Mouse (Mus musculus) stomach, embryonic 14.5 days (tissue): ENCODE data around the gene Sgsm1. TPM values are rescaled to one million over a fixed set of nuclear protein-coding genes. Genes with fewer than 3 reads are reported as not detected.
"Not testable (repeated sequence)": the region's sequence is repeated elsewhere in the genome, so short reads cannot be mapped to it uniquely, and the experiment has no call there.

Experiments
- ATAC-seq: fragments of 200-750 bp; cut with Nextera tagmentation; 2 replicates; pipeline ENCODE4 v1.8.0; 2017; ENCODE audit warnings: low read depth, moderate TSS enrichment; ENCODE audit not compliant: insufficient number of reproducible peaks, insufficient read depth, low FRiP score
- H3K27ac ChIP-seq: fragments of 300-500 bp; sonication (generic); 2 replicates; pipeline ENCODE4 v1.5.1; 2014; ENCODE audit warnings: mild to moderate bottlenecking, low read length, moderate library complexity, mixed read lengths
- H3K27me3 ChIP-seq: fragments of 300-500 bp; sonication (generic); 2 replicates; pipeline ENCODE4 v1.6.1; 2014; ENCODE audit warnings: low read length, control low read depth, mixed read lengths; ENCODE audit not compliant: control insufficient read depth, insufficient read depth
- H3K36me3 ChIP-seq: fragments of 300-500 bp; sonication (generic); 2 replicates; pipeline ENCODE4 v1.6.1; 2014; ENCODE audit warnings: mild to moderate bottlenecking, control low read depth, low read length, moderate library complexity, mixed read lengths; ENCODE audit not compliant: control insufficient read depth, insufficient read depth
- H3K4me1 ChIP-seq: fragments of 300-500 bp; sonication (generic); 2 replicates; pipeline ENCODE4 v1.6.1; 2014; ENCODE audit warnings: low read length, control low read depth, mixed read lengths; ENCODE audit not compliant: control insufficient read depth, insufficient read depth
- H3K4me2 ChIP-seq: fragments of 300-500 bp; sonication (generic); replicated peaks from 2 replicates; pipeline ENCODE4 v1.6.1; 2014; ENCODE audit warnings: low read depth, low read length, control low read depth
- H3K4me3 ChIP-seq: fragments of 300-500 bp; sonication (generic); 2 replicates; pipeline ENCODE4 v1.5.1; 2014; ENCODE audit warnings: low read depth, low read length, control low read depth
- H3K9ac ChIP-seq: fragments of 300-500 bp; sonication (generic); replicated peaks from 2 replicates; pipeline ENCODE4 v1.6.1; 2014; ENCODE audit warnings: low read depth, mild to moderate bottlenecking, control low read depth, low read length, moderate library complexity, mixed read lengths
- H3K9me3 ChIP-seq: fragments of 300-500 bp; sonication (generic); 2 replicates; pipeline ENCODE4 v1.6.1; 2016; ENCODE audit warnings: low read depth, low read length, control low read depth; ENCODE audit not compliant: control insufficient read depth
- WGBS: fragments of 180-500 bp; shearing (Covaris S2); extraction: QIAGEN DNeasy Blood & Tissue Kit; methylation state at CpG from one replicate; pipeline ENCODE4 v1.1.7; 2014; 5-methylcytosine and 5-hydroxymethylcytosine counted together
- polyA plus RNA-seq: library from polyadenylated mRNA; unstranded; fragments of >200 nt; fragmentation: Nextera tagmentation; extraction: Ambion mirVana; gene quantifications from 2 replicates; pipeline ENCODE4 v1.2.1, GENCODE M21; 2014

The Sgsm1 gene
- polyA plus RNA-seq, 1 experiment from 2014 or later = 6.4 TPM

DNA sequence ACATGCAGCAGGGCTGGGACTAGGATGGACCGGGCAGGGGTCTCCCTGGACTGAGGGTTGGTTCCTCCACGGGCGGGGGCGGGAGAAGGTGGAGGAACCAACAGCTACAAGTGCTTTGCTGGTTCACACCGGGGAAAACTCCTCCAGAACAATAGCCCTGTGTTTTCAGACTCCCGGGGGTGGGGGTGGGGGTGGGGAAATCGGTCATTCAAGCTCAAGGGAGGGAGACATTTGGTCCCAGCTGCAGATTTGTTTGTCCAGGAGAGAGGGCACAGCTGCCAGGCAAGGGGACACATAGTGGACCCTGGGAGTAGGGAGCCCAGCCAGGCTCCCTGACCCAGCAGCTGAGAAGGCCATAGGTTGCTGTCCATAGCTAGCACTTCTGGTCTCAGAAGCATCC is 38.6 kb upstream of the Sgsm1 start:
- no peak overlapping the region for H3K27ac ChIP-seq
- H3K27me3 ChIP-seq = peaks cover 15% of the 10 kb centered on the region; the same call in 1 of the 2 replicates
- no peak overlapping the region for H3K4me2 ChIP-seq
- no peak overlapping the region for H3K4me3 ChIP-seq
- ATAC-seq = no peak
- 13% methylated on average over 7 of the region's 7 CpGs for WGBS
- no peaks in the 10 kb centered on the region for H3K4me1 ChIP-seq
- H3K9me3 ChIP-seq = no peaks in the 10 kb centered on the region
- no peaks in the 10 kb centered on the region for H3K36me3 ChIP-seq
- no peak overlapping the region for H3K9ac ChIP-seq

DNA sequence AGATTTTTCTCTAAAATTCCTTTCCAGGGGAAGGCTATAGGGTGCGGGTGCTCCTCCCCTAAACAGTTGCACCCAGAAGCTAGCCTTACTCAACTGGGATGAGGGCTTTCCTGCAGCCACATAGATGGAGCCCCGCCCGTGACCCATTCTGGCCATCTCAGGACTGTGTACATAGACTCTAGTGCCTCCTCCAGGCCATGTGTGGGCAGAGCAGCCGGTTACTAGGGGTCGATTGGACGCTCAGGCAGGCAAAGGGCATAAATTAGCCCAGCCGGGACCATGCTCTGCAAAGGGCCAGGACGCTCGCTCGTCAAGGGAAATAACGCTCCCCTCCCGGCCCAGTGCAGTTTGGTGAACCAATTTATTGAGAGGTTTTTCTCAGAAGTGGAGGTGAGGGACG is 38.0 kb upstream of the Sgsm1 start:
- no peak overlapping the region for H3K9ac ChIP-seq
- H3K36me3 ChIP-seq = no peaks in the 10 kb centered on the region
- no peaks in the 10 kb centered on the region for H3K9me3 ChIP-seq
- WGBS = 24% methylated on average over 13 of the region's 13 CpGs
- no peak overlapping the region for H3K4me3 ChIP-seq
- H3K27ac ChIP-seq = no peak overlapping the region
- H3K27me3 ChIP-seq = peaks cover 15% of the 10 kb centered on the region; the same call in 1 of the 2 replicates
- no peak; the same call in 1 of the 2 replicates for ATAC-seq
- H3K4me1 ChIP-seq = no peaks in the 10 kb centered on the region
- H3K4me2 ChIP-seq = no peak overlapping the region

DNA sequence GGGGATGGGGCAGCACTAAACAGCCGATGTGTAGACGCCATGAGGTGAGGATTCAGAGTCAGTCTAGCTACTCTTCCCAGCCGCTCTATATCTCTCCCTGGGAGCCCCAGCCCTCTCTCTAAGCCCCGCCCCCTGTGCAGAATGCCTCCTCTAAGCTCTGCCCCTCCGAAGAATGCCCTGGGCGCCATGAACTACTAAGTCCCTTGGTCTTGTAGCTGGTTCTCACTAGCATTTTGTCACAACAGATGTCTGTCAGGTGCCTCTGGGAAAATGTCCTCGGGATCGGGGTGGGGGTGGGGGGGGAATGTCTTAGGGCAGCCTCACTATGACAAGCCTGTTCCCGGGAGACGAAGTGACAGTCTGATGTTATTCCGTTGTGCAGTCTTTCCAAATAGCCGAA is 37.0 kb upstream of the Sgsm1 start:
- no peak overlapping the region for H3K4me2 ChIP-seq
- WGBS = 37% methylated on average over 12 of the region's 12 CpGs
- H3K36me3 ChIP-seq = no peaks in the 10 kb centered on the region
- no peaks in the 10 kb centered on the region for H3K4me1 ChIP-seq
- H3K9ac ChIP-seq = no peak overlapping the region
- H3K4me3 ChIP-seq = no peak overlapping the region
- no peaks in the 10 kb centered on the region for H3K9me3 ChIP-seq
- H3K27me3 ChIP-seq = peaks cover 15% of the 10 kb centered on the region; the same call in 1 of the 2 replicates
- H3K27ac ChIP-seq = no peak overlapping the region
- ATAC-seq = no peak

DNA sequence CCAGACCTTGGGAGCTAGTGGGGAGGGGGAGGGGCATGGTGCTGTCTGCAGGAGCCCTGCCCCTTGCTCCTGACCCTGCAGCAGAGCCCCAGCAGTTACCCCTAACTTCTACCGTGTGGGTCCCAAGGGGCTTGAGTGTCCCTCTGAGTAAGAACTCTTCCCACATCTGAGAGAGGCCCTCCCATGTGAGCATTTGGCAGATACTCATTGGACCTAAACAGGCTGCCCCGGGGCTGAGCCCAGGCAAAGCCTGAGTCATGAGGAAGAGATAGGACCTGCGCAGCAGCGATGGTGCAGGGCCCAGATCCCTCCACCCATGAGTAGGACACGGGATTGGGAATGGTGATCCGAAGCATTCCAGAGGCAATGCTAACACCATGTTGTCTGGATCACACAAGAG is 36.1 kb upstream of the Sgsm1 start:
- 46% methylated on average over 6 of the region's 6 CpGs for WGBS

DNA sequence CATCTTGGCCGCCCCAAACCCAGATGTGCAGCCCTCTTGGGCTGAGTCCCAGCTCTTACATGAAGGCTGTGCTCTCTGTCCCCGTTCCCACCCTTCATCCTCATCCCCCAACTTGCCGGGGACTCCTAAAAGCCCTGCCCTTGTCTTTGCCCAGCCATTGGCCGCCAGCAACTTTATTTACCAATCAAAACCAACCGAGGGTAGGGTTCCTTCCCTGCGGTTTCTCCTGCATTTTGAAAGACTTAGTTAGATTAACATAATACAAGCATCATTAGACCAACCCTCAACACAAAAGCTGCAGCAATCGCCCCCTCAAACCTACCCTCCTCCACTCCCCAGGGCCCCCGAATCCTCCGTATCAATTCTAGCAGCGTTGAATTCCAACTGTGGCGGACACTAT is 35.2 kb upstream of the Sgsm1 start:
- Histone ChIP-seq H3K4me1 (no peaks in the 10 kb centered on the region), H3K27ac (no peak overlapping the region), H3K36me3 (no peaks in the 10 kb centered on the region), H3K4me3 (no peak overlapping the region), H3K4me2 (no peak overlapping the region), H3K9ac (no peak overlapping the region), H3K9me3 (no peaks in the 10 kb centered on the region), H3K27me3 (peaks cover 15% of the 10 kb centered on the region; the same call in 1 of the 2 replicates)
- ATAC-seq = no peak
- WGBS = 15% methylated on average over 11 of the region's 11 CpGs

More for the DNA sequence above, 36.1 kb upstream of the Sgsm1 start:
- H3K4me3 ChIP-seq, H3K9me3 ChIP-seq, H3K36me3 ChIP-seq, ATAC-seq, H3K4me1 ChIP-seq, H3K27ac ChIP-seq, H3K9ac ChIP-seq, H3K4me2 ChIP-seq: not testable (repeated sequence)
- peaks cover 15% of the 10 kb centered on the region; the same call in 1 of the 2 replicates for H3K27me3 ChIP-seq

DNA sequence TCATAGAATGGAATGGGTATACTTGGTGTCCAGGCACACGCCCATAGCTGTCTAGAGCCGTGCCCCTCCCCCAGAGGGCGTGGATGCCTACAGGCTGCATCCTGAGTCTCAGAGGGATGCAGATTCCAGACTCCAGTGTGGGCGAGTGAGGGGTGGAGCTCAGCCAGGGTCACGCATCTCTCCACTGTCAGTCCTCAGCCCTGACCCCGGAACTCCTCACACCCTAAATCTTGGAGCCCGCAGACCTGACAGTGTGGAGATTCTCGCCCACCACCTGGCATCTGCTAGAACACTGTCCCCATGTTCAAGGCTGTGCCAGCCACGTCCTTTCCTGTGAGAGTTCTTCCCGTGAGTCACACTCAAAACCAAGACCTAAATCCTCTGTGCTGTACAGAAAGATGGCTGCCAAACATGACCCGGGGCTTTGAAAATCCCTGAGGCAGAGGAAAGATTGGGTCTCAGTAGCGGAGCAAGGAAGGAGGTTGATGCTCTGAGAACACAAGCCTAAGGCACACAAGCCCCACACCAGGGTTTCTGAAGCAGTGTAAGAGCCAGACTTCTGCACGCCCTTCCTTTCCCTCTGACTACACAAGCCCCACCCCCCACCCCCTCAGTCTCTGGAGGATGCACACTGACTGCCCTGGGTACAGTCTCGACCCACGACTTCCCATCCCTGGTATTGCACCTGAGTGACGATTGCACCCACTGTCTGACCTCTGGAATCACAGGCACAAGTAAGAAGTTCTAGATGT is 34.2 kb upstream of the Sgsm1 start:
- no peak for ATAC-seq
- H3K9me3 ChIP-seq = no peaks in the 10 kb centered on the region
- H3K4me2 ChIP-seq = no peak overlapping the region
- H3K27me3 ChIP-seq = peaks cover 15% of the 10 kb centered on the region; the same call in 1 of the 2 replicates
- no peaks in the 10 kb centered on the region for H3K4me1 ChIP-seq
- H3K36me3 ChIP-seq = no peaks in the 10 kb centered on the region
- H3K27ac ChIP-seq = no peak overlapping the region
- no peak overlapping the region for H3K4me3 ChIP-seq
- WGBS = 34% methylated on average over 16 of the region's 16 CpGs
- H3K9ac ChIP-seq = no peak overlapping the region

DNA sequence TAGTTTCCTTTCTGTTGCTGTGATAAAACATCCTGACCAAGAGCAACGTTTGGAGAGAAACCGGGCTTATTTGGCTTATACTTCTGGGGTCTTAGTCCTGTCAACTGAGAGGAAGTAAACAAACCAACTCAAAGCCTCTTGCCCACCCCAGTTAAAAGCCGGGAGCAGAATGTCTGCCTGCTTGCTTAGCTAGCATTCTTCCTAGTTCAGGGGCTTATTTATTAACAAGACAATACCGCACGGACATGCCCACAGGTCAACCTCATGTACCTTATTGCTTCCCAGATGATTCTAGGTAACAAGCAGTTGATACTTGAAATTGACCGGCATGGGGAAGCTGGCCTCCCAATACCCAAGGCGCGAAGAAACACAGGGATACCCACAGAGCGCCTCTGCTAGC is 25.7 kb upstream of the Sgsm1 start:
- 28% methylated on average over 9 of the region's 9 CpGs for WGBS
- H3K4me2 ChIP-seq = peak overlapping the region; percentile 39
- no peak for ATAC-seq
- H3K27ac ChIP-seq = no peak overlapping the region
- H3K9ac ChIP-seq = no peak overlapping the region
- H3K9me3 ChIP-seq = no peaks in the 10 kb centered on the region; the same call in 1 of the 2 replicates
- H3K4me1 ChIP-seq = peaks cover 9% of the 10 kb centered on the region; the same call in 1 of the 2 replicates
- peaks cover 37% of the 10 kb centered on the region for H3K27me3 ChIP-seq
- no peak overlapping the region for H3K4me3 ChIP-seq
- H3K36me3 ChIP-seq = no peaks in the 10 kb centered on the region

DNA sequence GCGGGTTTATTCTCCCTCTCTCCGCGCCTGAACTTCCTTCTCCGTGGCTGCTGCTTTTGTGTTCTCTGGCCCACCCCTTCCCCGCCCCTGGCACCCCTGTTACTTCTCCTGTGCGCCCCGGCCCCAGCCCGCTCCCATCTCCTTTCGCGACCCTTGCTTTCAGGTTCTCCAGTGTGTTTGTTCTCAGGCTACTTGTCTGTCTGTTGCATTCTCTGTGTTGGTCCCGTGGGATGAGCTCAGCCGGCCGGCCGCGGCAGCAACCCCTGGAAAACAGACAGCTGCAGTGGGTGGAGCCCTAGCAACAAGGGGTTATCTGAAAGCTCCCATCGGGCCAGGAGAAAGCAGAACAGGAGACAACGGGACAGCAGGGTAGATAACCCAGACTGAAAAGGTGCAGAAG is 25.1 kb upstream of the Sgsm1 start:
- Histone ChIP-seq H3K4me2 (peak overlapping the region; percentile 39), H3K4me3 (peak overlapping the region; percentile 25), H3K4me1 (peaks cover 9% of the 10 kb centered on the region; the same call in 1 of the 2 replicates), H3K36me3 (no peaks in the 10 kb centered on the region), H3K27ac (no peak overlapping the region), H3K9me3 (no peaks in the 10 kb centered on the region; the same call in 1 of the 2 replicates), H3K27me3 (peaks cover 37% of the 10 kb centered on the region), H3K9ac (no peak overlapping the region)
- ATAC-seq = 0 out of 2 replicates have a peak, but pooled peaks have one; percentile 6
- under 1% methylated on average over 17 of the region's 17 CpGs for WGBS
